Mouse (Mus musculus) frontal cortex, postnatal 10 days (tissue): ENCODE measurements around the gene Ahsg.

Source experiments
- DNase-seq, 2 experiments: peaks; one replicate each; pipeline ENCODE4 v3.0.0; 2022; ENCODE audit warnings: low spot score in 2 of 2, mixed read lengths in 1 of 2

Gene Ahsg

DNA sequence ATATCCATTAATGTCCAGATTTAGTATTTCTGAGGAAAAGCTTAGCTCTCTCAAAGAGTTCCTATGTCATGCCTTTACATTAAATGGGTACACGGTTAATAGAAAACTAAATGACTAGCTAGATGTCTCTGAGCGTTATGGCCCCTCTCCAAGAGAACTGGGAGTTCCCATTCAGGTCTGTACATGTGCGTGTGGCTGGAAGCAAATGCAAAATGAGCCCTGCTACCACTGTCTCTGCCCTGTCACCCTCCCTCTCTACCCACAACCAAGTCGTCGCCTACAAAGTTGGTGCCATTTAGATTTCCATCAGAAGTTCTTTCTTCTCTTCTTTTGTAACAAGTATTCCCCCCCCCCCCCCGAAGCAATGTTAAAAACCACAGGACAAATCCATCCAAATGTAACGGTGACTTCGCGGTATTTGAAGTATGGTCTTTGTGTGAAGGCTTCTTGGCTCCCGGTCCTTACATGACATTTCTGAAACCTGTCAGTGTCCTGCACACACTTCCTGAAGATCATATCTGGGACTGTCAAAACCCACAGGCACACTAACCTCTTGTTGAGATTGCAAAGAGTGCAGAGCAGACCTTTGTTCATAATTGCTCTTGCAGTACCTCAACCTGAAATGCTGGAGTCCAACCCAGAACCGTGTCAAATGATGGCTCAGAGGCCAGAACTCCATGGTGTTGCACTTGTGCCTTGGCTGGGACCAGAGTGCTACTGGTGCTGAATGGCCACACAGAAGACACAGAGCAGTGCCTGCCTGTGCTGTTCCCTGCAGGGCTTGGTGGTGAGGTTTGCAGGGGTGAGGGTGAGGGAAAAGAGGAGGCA lies at the start of gene Ahsg:
Gene Ahsg (plus strand): TSS at position 595 of the 828 bp plus-strand sequence.
- no peak for DNase-seq

DNA sequence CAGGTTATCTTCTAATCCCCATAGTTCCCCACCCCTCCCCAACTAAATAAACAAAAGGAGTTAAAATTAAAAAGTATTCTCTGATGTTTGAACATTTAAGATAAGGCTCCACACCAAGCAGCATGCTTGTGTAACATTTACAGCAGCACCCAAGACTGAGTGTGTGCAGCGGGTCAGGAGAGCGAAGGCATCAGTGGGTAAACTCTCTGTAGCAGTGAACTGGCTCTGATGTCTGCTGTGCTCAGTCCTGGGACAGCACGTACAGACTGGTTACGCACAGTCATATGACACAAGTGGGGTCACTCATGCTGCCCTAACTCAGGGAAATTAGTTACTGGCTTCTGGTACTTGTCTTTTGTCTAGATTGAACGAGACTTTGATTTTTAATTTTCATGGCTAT lies 48.2 kb upstream of the Ahsg start:
- no peak for DNase-seq

DNA sequence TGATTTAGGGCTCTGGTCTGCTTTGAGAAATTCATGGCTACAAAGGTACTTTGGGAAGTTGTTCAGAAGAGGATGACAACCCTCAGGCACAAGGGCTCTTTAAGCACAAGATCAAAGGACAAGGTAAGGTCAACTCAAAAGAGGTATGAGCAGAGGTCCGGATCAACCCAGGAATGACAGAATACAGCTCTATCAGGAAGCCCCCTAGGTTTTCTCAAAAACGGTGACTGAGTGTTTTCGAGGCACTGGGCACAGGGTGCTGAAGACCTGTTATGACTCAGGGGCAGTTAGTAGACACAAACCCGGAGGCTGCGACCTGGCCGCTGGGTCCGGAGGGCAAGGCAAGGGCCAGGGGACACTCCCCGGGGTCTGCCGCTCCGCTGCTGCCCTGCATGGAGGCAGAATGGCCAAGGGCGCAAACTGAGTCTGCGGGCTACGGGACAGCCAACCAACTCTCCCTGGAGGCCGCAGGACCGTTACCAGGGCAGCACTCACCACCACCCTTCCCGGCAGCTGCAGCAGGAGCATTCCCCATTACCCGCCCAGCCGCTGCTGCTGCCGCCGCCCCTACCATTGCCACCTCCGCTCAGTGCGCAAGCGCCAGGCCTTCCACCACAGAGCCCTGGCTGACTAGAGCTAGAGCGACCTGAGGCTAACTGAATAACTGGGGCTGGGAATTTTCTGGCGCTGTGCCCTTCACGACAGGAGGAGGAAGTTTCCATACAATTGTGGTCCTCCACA lies 46.8 kb upstream of the Ahsg start:
- peak; percentile 60 to 74 for DNase-seq

DNA sequence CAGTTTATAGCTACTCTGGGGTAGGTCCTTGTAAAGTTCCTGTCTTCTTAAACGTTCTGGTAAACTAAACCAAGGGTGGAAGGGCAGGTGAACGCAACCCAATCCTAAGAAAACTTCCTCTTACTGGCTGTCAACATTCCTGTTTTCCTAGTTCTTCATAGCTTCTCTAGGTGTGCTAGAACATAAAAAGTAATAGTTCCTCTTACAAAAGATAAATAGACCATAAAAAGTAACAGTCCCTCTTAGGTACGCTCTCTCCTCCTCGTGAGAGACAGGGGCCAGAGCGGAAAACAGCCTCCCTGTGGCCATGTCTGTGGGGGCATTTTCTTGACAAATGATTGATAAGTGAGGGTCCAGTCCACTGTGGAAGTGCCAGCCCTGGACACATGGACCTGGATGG lies 46.2 kb upstream of the Ahsg start:
- no peak for DNase-seq

DNA sequence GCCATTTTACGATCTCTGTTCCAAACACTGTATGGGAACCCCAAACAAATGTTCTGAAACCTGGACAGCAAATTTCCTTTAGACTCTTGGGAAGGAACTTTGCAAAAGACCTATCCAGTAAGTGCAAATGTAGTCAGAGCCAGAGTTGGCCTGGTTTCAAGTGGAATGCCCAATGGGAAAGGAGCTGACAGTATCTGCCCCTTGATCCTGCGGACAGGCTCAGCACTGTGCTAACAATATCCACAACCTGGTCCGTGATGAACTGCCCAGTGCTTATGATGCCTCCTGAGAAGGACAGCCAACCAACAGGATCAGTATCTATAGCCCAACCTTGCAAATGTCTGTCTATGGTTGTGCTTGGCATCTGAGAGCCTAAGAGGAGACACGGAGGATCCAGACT lies 45.6 kb upstream of the Ahsg start:
- no peak for DNase-seq

DNA sequence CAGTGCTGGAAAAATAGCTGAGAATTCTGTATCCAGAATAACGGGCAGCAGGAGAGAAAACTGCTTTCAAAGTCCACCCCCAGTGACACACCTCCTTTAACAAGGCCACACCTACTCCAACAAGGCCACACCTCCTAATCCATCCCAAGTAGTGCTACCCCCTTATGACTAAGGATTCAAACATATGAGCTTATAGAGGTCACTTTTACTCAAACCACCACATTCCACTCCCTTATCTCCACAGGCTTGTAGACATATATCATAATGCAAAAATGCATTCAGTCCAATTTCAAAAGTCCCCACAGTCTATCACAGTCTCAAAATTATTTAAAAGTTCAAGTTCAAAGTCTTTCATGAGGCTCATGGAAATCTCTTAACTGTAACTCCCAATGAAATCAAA lies 43.4 kb upstream of the Ahsg start:
- no peak for DNase-seq

DNA sequence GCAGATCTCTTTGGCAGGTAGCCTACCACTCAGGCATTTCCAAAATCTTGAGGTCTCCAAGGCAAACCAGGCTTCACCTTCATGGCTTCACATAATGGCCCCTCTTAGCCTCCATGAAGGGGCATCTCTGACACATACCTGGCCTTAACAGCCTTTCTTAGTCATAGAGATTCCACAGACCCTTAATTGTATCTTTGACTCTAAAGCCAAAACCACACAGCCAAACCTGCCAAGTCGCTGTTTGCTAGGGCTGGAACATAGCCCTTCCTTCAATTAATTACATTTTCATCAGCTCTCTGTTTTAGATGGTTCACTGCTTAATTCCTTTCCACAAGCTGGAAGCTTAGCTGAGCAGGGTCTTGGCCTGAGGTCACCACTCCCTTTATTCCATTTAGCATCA lies 42.7 kb upstream of the Ahsg start:
- DNase-seq = no peak

DNA sequence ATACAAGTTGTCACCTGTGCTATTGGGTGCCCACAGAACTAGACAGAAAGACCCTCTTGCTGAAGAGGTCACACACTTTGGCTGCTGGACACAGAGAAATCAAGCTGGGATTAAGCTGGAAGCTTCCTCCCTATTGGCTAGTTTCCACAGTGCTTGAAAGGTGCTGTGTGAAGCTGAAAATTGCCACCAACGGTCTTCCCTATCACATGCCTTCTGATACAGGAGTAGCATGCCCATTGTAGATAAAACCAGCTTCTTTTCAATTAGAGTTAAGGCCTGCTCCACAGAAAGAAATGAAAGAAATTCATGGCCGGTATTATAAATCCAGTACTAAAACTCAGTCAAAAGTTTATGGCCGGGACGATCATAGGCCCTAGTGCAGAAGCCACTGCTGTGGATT lies 38.4 kb upstream of the Ahsg start:
- no peak for DNase-seq

DNA sequence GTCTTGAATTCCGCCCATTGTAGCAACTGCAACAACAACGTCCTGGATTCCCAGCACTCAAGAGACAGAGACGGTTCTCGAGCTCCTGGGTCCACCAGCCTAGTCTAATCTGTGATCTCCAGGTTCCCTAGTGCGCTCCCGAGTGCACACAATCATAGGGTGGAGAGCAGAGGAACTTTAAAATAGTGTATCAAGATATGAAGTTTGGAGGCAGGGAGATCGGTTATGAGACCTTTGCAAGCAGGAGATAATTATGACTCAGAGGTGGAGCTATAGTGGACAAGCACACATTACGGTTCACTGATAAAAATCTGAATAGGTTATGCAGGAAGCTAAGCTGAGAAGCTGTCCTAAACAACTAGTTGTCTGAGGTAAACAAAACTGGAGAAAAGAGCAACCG lies 34.3 kb upstream of the Ahsg start:
- DNase-seq = no peak

DNA sequence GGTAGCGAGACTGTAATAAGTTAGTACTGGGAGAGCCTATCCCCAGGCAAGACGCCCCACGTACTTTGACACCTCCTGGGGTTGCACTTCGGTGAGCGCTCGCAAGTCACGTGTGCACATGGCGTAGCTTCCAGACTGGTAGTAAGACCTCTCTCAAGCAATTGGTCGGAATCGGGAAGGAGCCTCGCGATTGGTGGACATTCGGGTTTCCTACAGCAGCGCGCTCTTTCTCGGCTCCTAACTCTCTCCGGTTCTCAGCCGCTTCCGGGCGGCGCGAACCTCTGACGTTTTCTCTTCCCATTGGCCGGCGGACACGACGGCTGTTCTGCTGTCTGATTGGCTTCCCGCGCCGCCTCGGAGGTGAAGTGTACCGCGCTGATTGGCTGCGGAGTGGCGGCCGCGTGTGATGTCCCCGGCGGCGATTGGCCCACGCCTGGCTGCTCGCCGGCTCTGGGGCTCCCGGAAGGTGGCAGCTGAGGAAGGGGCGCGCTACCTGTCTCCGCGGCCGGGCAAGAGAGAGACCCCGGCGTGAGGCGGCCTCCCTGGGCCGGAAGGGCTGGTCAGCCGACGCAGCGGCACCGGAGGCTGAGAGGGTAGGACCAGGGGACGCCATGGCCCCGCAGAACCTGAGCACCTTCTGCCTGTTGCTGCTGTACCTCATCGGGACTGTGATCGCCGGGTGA lies 33.5 kb upstream of the Ahsg start, which contains the start of the genes Tbccd1 and Dnajb11:
Gene Tbccd1 (minus strand): TSS at position 239 of the 683 bp plus-strand sequence.
Gene Dnajb11 (plus strand): TSS at position 415 of the 683 bp plus-strand sequence.
- DNase-seq = peak; percentile 99 to 100

DNA sequence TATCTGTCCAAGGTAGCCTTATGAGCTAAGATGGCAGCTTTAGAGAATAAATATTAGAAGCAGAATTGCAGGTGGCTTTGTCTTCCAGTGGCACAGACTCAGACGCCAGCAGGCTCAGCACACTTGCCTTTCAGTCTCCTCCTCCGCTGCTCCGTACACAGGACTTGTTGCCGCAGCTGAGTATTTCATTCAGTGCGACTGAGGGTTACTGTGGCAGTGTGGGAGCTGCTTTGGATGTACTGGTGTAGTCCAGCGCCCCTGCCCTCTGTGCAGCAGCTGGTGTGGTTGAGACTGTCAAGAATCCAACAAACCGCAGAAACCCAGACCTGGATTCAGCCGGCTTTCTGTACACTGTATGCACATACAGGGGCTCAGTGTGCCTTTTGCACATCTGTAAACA lies 18.7 kb upstream of the Ahsg start:
- DNase-seq = no peak

DNA sequence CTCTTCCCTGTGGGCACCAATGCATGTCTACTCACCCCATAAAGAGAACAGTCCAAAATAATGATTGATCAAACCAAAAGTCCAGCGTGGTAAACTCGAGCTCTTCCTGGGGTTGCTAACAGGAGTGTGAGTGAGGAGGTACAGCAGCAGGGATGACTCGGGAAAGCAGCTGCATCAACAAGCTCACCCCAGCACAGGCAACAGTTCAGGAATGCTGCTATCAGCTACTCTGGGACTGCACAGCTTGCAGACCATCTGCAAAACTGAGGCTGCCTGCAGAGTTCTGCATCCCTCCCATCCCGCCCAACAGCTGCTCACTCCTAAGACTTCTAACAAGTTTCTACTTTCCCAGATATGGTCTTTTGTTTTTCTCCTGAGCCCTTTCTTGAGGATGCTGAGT lies 17.7 kb upstream of the Ahsg start:
- DNase-seq = no peak

DNA sequence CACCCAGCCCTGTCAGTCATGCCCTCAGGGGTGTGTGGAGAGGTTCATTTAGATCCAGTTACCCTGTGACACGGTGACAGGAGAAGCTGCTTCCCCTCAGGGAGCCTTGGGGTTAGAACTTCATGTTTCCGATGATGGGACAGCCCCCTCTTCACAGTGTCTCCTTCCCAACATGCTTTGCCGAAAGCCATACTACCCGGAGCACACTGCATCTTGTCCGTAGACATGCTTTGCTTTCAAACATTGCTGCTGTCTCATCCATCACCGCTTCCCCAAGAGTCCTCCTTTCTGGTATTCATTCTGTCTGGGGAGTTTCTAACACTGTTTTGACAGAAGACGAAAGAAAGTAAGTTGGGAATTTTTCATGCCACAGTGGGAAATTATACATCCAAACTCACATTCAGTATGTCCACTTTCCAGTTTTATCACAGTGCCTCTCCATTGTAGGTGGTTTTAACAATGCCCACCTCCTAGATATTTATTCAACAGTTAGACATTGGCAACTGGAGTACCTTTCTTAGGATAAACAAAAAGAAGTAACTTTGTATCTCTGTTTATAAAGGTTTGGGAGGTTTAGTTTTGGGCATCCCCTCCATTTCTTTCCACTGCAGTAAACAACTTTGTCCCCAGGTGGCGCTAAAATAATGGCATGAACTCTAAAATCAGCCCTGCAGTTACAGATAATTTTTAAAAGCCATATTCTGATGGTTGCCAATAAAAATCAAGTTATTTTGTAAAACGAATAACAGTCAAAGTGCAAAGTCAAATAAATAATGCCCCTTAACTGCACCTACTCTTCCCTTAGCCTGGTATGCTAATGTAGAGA lies 14.6 kb upstream of the Ahsg start:
- DNase-seq = no peak

DNA sequence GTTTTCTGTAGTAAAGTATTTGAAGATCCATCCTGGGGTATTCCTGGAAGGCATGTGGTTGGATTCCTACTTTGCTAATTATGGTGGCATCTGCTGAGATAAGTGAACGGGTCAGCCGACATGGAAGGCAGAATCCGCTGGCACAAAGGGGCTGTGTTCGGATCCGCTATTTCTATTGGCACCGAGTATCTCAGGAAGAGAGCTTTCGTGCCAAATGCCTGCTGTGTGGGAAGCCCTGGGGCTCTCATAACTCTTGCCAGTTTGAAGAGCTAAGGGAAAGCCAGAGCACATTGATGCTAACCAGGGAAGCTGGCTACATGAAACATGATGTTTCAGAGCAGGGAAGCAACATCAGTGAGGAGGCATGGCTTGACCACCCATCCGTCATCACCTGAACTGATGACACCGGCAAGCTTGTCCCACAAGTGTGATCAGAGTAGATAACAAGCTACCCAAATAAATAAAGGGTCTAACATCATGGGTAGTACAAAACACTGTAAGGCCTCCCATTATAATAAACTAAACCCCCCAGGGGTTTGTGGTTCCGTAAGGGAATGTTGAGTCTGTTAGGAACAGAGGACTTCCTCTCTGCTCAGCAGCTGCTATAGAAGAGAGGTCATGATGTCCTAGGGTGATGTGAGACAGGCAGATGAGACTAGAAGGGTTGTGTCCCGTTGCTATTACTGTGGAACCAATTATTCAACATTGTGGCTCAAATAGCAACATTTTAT lies 13.3 kb upstream of the Ahsg start:
- no peak for DNase-seq

DNA sequence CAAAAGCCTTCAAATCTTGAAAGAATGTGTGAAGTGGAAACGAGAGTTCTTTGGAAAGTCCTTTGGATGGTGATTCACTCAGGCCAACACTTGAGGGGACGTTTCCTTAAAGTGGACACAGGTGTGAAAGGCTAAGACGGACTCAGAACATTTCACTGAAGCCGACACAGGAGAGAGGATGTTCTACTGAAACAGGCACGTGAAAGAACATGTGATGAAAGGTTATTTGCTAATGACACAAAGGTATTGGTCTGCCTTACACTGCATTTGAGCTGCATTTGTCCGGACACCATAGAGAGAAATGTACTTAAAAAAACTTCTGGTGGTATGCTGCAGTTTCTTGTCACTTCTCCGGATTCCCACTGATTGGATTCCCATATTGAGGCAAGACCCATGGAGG lies 12.4 kb upstream of the Ahsg start:
- no peak for DNase-seq

DNA sequence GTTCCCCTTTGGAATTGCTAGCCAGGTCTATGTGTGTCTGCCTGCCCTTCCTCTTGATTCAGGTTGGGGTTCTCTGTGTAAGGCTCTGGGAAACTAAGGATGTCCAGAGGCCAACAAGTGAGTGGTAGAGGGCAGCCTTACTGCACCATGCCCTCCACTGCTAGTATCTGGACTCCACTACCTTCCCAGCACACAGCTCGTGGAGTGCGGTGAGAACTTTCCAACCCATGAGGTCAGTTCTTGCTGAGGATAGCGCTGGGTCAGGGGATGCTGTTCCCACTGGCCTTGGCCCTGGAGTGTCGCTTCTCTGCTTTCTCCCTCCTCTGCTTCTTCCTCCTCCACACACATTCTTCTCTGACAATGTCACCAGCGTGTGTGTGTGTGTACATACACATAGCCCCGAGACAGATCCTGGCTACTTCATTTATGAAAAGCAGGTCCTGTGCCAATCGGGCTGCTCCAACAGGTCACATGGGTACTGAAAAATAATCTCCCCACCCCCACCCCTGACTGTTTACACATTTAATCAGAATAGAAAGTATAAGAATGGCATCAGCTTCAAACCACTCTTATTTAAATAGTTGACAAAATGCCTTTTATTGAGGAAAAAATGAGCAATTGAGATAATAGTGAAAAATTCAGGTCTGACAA lies 11.0 kb upstream of the Ahsg start:
- no peak for DNase-seq

DNA sequence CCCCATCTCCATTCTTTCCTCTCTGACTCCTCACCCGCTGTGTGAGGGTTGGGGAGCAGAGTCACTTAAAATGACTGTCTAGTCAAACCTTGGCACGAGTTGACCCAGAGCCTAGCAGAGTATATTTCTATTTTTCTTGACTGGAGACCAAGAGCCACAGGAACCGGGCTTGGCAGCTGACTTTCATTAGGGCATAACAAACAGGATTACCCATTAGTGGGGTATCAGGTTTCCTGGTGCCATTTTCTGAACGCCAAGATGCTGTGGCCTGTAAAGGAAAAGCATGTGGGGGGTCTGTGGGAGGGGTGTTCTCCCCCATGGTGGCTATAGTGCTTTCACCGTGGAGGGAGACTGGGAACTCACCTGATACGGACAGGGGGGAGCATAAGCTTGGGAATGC lies 10.2 kb upstream of the Ahsg start:
- no peak for DNase-seq

DNA sequence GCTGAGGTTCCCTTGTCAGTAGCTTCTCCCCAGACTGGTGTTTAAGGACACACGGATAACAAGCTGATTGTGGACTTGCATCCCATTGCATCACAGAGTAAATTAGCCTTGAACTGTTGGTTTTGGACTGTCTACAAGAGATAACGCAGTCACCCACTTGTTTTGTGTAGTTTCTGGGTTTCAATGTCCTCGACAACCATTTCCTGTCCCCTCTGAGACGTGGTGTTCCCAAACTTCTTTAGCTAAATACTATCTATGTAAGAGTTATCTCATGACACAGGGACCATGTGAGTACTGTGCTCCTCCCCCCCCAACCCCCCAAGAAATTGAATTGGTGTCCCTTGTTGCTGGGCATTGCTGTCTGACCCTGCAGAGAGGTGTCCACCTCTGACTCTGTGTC lies 9.6 kb upstream of the Ahsg start:
- no peak for DNase-seq

DNA sequence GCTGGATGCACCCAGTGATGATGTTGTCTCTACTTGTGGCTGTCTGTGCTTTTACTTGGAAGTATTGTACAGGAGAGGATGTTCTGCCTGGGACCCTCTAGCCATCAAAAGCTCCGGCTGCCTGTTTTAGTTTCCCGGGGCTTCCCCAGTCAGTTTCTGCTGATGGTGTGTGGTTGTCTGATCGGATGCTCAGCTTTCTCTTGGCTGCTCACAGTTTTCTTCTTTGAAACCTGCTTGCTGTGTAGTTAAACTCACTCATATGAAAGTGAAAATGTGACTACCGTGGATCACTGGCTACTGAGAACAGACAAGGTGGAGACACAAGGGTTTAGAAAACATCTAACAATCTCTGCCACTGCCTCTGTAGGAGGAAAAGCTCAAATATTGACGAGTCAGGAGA lies 7.6 kb upstream of the Ahsg start:
- no peak for DNase-seq

DNA sequence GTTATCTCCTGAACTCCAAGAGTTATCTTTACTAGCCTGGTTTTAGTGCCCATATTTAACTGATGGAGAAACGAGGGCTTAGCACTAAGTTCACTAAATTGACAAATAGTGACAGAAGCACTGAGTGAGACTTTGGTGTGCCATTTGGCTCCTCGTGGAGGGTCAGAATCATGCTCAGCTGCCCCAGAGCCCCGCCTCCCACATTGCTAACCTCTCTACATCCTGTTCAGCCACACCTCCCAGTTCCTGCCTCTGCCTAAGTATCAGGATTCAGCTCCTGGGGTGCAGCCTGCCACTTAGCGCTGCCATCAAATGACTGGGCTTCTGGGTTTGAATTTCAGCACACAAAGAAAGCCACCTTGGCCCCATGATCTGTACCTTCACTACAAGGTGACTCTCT lies 5.7 kb upstream of the Ahsg start:
- DNase-seq = no peak
